Mouse (Mus musculus): Measurements from ENCODE around the gene Lpar3. TPM values are rescaled to one million over a fixed set of nuclear protein-coding genes. Genes with fewer than 3 reads are reported as not detected.

The Lpar3 gene
- polyA plus RNA-seq (2014; fragmentation: Nextera tagmentation; extraction: Ambion mirVana), result 0.40 and 0.66 TPM in 2 replicates

GRCm38 (mm10) chr3:146220776-146221486 is at the start of gene Lpar3:
Gene Lpar3 (plus strand): TSS chr3:146220963.
- no peaks in the 10 kb centered on the region for H3K9me3 ChIP-seq (ENCODE audit: control insufficient read depth, low read length)
- peak within 1 kb of the TSS; percentile 85 for H3K4me2 ChIP-seq (ENCODE audit: low read depth, low read length)
- peak within 1 kb of the TSS; percentile 39 for H3K4me3 ChIP-seq (ENCODE audit: low read depth, low read length)
- peak within 1 kb of the TSS; percentile 25; the same call in 1 of the 2 replicates for H3K9ac ChIP-seq (replicated peaks; ENCODE audit: low read depth, low read length)
- no peaks in the 10 kb centered on the region for H3K36me3 ChIP-seq (ENCODE audit: control insufficient read depth, insufficient read depth, low read length)
- H3K4me1 ChIP-seq (ENCODE audit: control insufficient read depth, insufficient read depth, low read length), result peaks cover 6% of the 10 kb centered on the region; the same call in 1 of the 2 replicates
- no peak within 1 kb of the TSS for H3K27ac ChIP-seq (ENCODE audit: low read depth, low read length)
- 1% methylated on average over 71 of the region's 73 CpGs for whole genome bisulfite sequencing
- H3K27me3 ChIP-seq (ENCODE audit: control insufficient read depth, insufficient read depth, low read length), result peaks cover 19% of the 10 kb centered on the region
- ATAC-seq (ENCODE audit: low read depth), result peak; percentile 84

- Histone ChIP-seq H3K4me2 (ENCODE audit: low read depth, low read length) (no peak overlapping the region), H3K9ac (replicated peaks; ENCODE audit: low read depth, low read length) (no peak overlapping the region), H3K27ac (ENCODE audit: low read depth, low read length) (no peak overlapping the region), H3K4me1 (ENCODE audit: control insufficient read depth, insufficient read depth, low read length) (no peaks in the 10 kb centered on the region), H3K27me3 (ENCODE audit: control insufficient read depth, insufficient read depth, low read length) (no peaks in the 10 kb centered on the region), H3K36me3 (ENCODE audit: control insufficient read depth, insufficient read depth, low read length) (no peaks in the 10 kb centered on the region), H3K9me3 (ENCODE audit: control insufficient read depth, low read length) (peaks cover 6% of the 10 kb centered on the region), H3K4me3 (ENCODE audit: low read depth, low read length) (no peak overlapping the region)
- no peak for ATAC-seq (ENCODE audit: low read depth)
- 83% methylated on average over 5 of the region's 5 CpGs for WGBS
These were observed 47.7 kb upstream of the Lpar3 start for GRCm38 (mm10) chr3:146173030-146173429.

- no peak overlapping the region for H3K4me3 ChIP-seq (ENCODE audit: low read depth, low read length)
- H3K4me1 ChIP-seq (ENCODE audit: control insufficient read depth, insufficient read depth, low read length), result no peaks in the 10 kb centered on the region
- H3K9ac ChIP-seq (replicated peaks; ENCODE audit: low read depth, low read length), result no peak overlapping the region
- peaks cover 6% of the 10 kb centered on the region for H3K9me3 ChIP-seq (ENCODE audit: control insufficient read depth, low read length)
- no peak for ATAC-seq (ENCODE audit: low read depth)
- 95% methylated on average over 9 of the region's 9 CpGs for WGBS
- H3K36me3 ChIP-seq (ENCODE audit: control insufficient read depth, insufficient read depth, low read length), result no peaks in the 10 kb centered on the region
- no peaks in the 10 kb centered on the region for H3K27me3 ChIP-seq (ENCODE audit: control insufficient read depth, insufficient read depth, low read length)
- no peak overlapping the region for H3K4me2 ChIP-seq (ENCODE audit: low read depth, low read length)
- no peak overlapping the region for H3K27ac ChIP-seq (ENCODE audit: low read depth, low read length)
These were observed 46.5 kb upstream of the Lpar3 start for GRCm38 (mm10) chr3:146174215-146174614.

- peak overlapping the region; percentile 55; the same call in 1 of the 2 replicates for H3K4me2 ChIP-seq (ENCODE audit: low read depth, low read length)
- no peak for ATAC-seq (ENCODE audit: low read depth)
- H3K27me3 ChIP-seq (ENCODE audit: control insufficient read depth, insufficient read depth, low read length), result no peaks in the 10 kb centered on the region
These were observed 43.5 kb upstream of the Lpar3 start for GRCm38 (mm10) chr3:146177295-146177694.

GRCm38 (mm10) chr3:146177748-146178582 is 42.8 kb upstream of the Lpar3 start:
- H3K9ac ChIP-seq (replicated peaks; ENCODE audit: low read depth, low read length), result 0 out of 2 replicates have a peak overlapping the region, but pooled peaks have one; percentile 11
- H3K27me3 ChIP-seq (ENCODE audit: control insufficient read depth, insufficient read depth, low read length), result 0 out of 2 replicates have a peak, but pooled peaks cover 2% of the 10 kb centered on the region
- 4% methylated on average over 16 of the region's 16 CpGs for WGBS
- H3K4me3 ChIP-seq (ENCODE audit: low read depth, low read length), result peak overlapping the region; percentile 27; the same call in 1 of the 2 replicates
- peak; percentile 88 for ATAC-seq (ENCODE audit: low read depth)
- peak overlapping the region; percentile 55 for H3K4me2 ChIP-seq (ENCODE audit: low read depth, low read length)
- peak overlapping the region; percentile 55; the same call in 1 of the 2 replicates for H3K27ac ChIP-seq (ENCODE audit: low read depth, low read length)
- no peaks in the 10 kb centered on the region for H3K4me1 ChIP-seq (ENCODE audit: control insufficient read depth, insufficient read depth, low read length)
- H3K36me3 ChIP-seq (ENCODE audit: control insufficient read depth, insufficient read depth, low read length), result no peaks in the 10 kb centered on the region
- no peaks in the 10 kb centered on the region for H3K9me3 ChIP-seq (ENCODE audit: control insufficient read depth, low read length)

More at GRCm38 (mm10) chr3:146177295-146177694, 43.5 kb upstream of the Lpar3 start:
- no peak overlapping the region for H3K9ac ChIP-seq (replicated peaks; ENCODE audit: low read depth, low read length)
- no peaks in the 10 kb centered on the region for H3K9me3 ChIP-seq (ENCODE audit: control insufficient read depth, low read length)
- H3K4me1 ChIP-seq (ENCODE audit: control insufficient read depth, insufficient read depth, low read length), result no peaks in the 10 kb centered on the region
- 84% methylated on average over 7 of the region's 7 CpGs for WGBS
- no peak overlapping the region for H3K27ac ChIP-seq (ENCODE audit: low read depth, low read length)
- H3K4me3 ChIP-seq (ENCODE audit: low read depth, low read length), result no peak overlapping the region; the same call in 1 of the 2 replicates
- H3K36me3 ChIP-seq (ENCODE audit: control insufficient read depth, insufficient read depth, low read length), result no peaks in the 10 kb centered on the region

DNA sequence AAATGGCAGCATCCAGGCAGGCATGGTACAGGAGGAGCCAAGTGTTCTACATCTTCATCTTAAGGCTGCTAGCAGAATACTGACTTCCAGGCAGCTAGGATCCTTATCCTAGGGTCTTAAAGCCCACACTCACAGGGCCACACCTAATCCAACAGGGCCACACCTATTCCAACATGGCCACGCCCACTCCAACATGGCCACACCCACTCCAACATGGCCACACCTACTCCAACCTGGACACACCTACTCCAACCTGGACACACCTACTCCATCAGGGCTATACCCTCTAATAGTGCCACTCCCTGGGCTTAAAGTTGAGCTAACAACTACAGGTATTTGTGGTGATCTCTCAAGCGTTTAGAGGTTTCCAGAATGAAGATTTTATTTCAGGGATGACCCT is 40.4 kb upstream of the Lpar3 start:
- WGBS, result 36% methylated on average over 2 of the region's 2 CpGs
- H3K27me3 ChIP-seq (ENCODE audit: control insufficient read depth, insufficient read depth, low read length), result 0 out of 2 replicates have a peak, but pooled peaks cover 2% of the 10 kb centered on the region
- peaks cover 3% of the 10 kb centered on the region; the same call in 1 of the 2 replicates for H3K4me1 ChIP-seq (ENCODE audit: control insufficient read depth, insufficient read depth, low read length)
- H3K36me3 ChIP-seq (ENCODE audit: control insufficient read depth, insufficient read depth, low read length), result no peaks in the 10 kb centered on the region
- H3K9me3 ChIP-seq (ENCODE audit: control insufficient read depth, low read length), result no peaks in the 10 kb centered on the region
- no peak overlapping the region for H3K27ac ChIP-seq (ENCODE audit: low read depth, low read length)
- no peak overlapping the region for H3K4me2 ChIP-seq (ENCODE audit: low read depth, low read length)
- H3K4me3 ChIP-seq (ENCODE audit: low read depth, low read length), result no peak overlapping the region
- H3K9ac ChIP-seq (replicated peaks; ENCODE audit: low read depth, low read length), result no peak overlapping the region
- ATAC-seq (ENCODE audit: low read depth), result no peak

DNA sequence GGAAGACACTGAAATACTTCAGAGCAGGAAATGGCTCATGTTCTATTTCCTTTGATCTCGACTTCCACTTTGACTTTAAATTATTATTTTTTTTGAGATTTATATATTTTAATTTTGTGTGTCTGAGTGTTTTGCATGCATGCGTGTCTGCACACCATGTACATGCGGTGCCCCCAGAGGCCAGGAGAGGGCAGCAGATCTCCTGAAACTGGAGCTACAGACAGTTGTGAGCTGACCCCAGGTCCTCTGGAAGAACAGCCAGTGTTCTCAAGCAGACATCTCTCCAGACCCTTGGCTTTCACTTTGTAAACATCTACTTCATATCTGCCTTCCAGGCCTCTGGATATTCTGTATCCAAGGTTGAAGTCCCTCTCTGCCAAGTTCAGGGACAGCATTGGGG is 39.8 kb upstream of the Lpar3 start:
- H3K27me3 ChIP-seq (ENCODE audit: control insufficient read depth, insufficient read depth, low read length), result 0 out of 2 replicates have a peak, but pooled peaks cover 2% of the 10 kb centered on the region
- H3K36me3 ChIP-seq (ENCODE audit: control insufficient read depth, insufficient read depth, low read length), result no peaks in the 10 kb centered on the region
- H3K4me1 ChIP-seq (ENCODE audit: control insufficient read depth, insufficient read depth, low read length), result peaks cover 6% of the 10 kb centered on the region; the same call in 1 of the 2 replicates
- 46% methylated on average over 3 of the region's 3 CpGs for WGBS
- no peaks in the 10 kb centered on the region for H3K9me3 ChIP-seq (ENCODE audit: control insufficient read depth, low read length)
- no peak overlapping the region for H3K27ac ChIP-seq (ENCODE audit: low read depth, low read length)
- no peak overlapping the region for H3K4me3 ChIP-seq (ENCODE audit: low read depth, low read length)
- ATAC-seq (ENCODE audit: low read depth), result no peak
- H3K9ac ChIP-seq (replicated peaks; ENCODE audit: low read depth, low read length), result no peak overlapping the region
- no peak overlapping the region for H3K4me2 ChIP-seq (ENCODE audit: low read depth, low read length)

- Histone ChIP-seq H3K27me3 (ENCODE audit: control insufficient read depth, insufficient read depth, low read length) (0 out of 2 replicates have a peak, but pooled peaks cover 2% of the 10 kb centered on the region), H3K4me3 (ENCODE audit: low read depth, low read length) (no peak overlapping the region), H3K4me2 (ENCODE audit: low read depth, low read length) (no peak overlapping the region), H3K9ac (replicated peaks; ENCODE audit: low read depth, low read length) (peak overlapping the region; percentile 25; the same call in 1 of the 2 replicates), H3K4me1 (ENCODE audit: control insufficient read depth, insufficient read depth, low read length) (peaks cover 6% of the 10 kb centered on the region; the same call in 1 of the 2 replicates), H3K27ac (ENCODE audit: low read depth, low read length) (no peak overlapping the region), H3K9me3 (ENCODE audit: control insufficient read depth, low read length) (no peaks in the 10 kb centered on the region), H3K36me3 (ENCODE audit: control insufficient read depth, insufficient read depth, low read length) (no peaks in the 10 kb centered on the region)
- peak; percentile 77 for ATAC-seq (ENCODE audit: low read depth)
- WGBS, result 19% methylated on average over 13 of the region's 13 CpGs
These were observed 35.6 kb upstream of the Lpar3 start for GRCm38 (mm10) chr3:146184992-146185657.
